Mouse (Mus musculus): Measurements from ENCODE around the gene Hsph1. TPM values are rescaled to one million over a fixed set of nuclear protein-coding genes. Genes with fewer than 3 reads are reported as not detected.

Gene Hsph1
- polyA plus RNA-seq, 1 experiment, result 163 TPM

DNA sequence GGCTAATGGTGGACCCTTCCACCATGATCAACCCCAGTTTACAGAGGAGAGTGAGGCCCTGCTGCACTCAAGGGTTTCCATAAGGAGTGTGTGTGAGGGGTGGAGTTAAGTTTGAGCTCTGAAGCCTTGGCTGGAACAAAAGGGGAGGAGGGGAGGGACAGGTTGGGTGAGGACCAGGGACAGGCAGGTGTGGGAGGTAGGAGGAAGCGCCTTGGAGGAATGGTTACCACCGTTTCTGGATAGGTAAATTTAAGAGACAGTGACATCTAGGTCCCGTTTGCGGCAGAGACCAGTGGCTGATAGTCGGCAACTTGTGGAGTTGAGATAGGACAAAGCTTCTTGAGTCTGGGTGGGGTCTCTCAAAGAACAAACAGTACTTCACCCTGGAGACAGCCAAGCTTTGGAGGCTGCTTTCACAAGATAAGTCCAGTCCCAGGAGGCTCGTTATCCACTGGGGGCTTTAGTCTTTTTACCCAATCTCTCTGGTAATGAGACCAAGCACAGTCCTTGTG lies 12.8 kb upstream of the Hsph1 start:
- Histone ChIP-seq H3K27ac (ENCODE audit: insufficient read depth, low read length) (peak overlapping the region; percentile 77), H3K36me3 (ENCODE audit: control insufficient read depth, insufficient read depth, low read length, poor library complexity, severe bottlenecking) (no peaks in the 10 kb centered on the region), H3K4me1 (ENCODE audit: control insufficient read depth, insufficient read depth, low read length) (peaks cover 7% of the 10 kb centered on the region), H3K27me3 (ENCODE audit: control insufficient read depth, insufficient read depth, low read length, poor library complexity, severe bottlenecking) (no peaks in the 10 kb centered on the region), H3K4me3 (ENCODE audit: low read depth, low read length) (peak overlapping the region; percentile 22; the same call in 1 of the 2 replicates), H3K9ac (ENCODE audit: low read depth, poor library complexity, severe bottlenecking) (0 out of 2 replicates have a peak overlapping the region, but pooled peaks have one; percentile 6), H3K9me3 (replicated peaks; ENCODE audit: control insufficient read depth, insufficient read depth, low read length, poor library complexity, severe bottlenecking) (peaks cover 8% of the 10 kb centered on the region)
- TF ChIP-seq CTCF (IDR thresholded peaks at IDR 0.05; ENCODE audit: low read depth, low read length), result no peak
- TF ChIP-seq EP300 (IDR thresholded peaks at IDR 0.05; ENCODE audit: insufficient read depth, low read depth, low read length), result peak; percentile 32; the same call in 1 of the 2 replicates

DNA sequence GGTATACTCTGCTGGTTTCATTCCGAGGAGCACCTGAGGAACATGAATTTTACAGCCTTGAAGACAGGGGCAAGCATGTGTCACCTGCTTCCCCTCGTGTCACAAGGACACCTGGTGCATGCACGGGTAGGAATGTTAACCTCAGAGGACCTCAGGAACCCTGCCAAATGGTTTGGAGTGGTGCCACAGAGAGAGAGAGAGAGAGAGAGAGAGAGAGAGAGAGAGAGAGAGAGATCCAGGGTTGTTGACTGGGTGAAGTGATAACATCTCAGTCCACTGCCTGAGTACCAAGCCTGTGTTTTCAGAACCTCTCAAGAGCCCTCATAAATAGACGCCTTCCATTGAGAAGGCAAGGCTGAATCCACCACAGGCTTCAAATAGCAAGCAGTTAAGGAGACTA lies 12.0 kb upstream of the Hsph1 start:
- no peaks in the 10 kb centered on the region for H3K27me3 ChIP-seq (ENCODE audit: control insufficient read depth, insufficient read depth, low read length, poor library complexity, severe bottlenecking)
- H3K9me3 ChIP-seq (replicated peaks; ENCODE audit: control insufficient read depth, insufficient read depth, low read length, poor library complexity, severe bottlenecking), result peaks cover 8% of the 10 kb centered on the region
- TF ChIP-seq POLR2A (IDR thresholded peaks at IDR 0.05; ENCODE audit: insufficient read depth, low read length) (no peak), CTCF (IDR thresholded peaks at IDR 0.05; ENCODE audit: low read depth, low read length) (no peak), EP300 (IDR thresholded peaks at IDR 0.05; ENCODE audit: insufficient read depth, low read depth, low read length) (no peak)
- no peaks in the 10 kb centered on the region for H3K36me3 ChIP-seq (ENCODE audit: control insufficient read depth, insufficient read depth, low read length, poor library complexity, severe bottlenecking)
- H3K27ac ChIP-seq (ENCODE audit: insufficient read depth, low read length), result peak overlapping the region; percentile 37; the same call in 1 of the 2 replicates
- H3K9ac ChIP-seq (ENCODE audit: low read depth, poor library complexity, severe bottlenecking), result no peak overlapping the region
- no peak overlapping the region for H3K4me3 ChIP-seq (ENCODE audit: low read depth, low read length)
- peaks cover 5% of the 10 kb centered on the region for H3K4me1 ChIP-seq (ENCODE audit: control insufficient read depth, insufficient read depth, low read length)

DNA sequence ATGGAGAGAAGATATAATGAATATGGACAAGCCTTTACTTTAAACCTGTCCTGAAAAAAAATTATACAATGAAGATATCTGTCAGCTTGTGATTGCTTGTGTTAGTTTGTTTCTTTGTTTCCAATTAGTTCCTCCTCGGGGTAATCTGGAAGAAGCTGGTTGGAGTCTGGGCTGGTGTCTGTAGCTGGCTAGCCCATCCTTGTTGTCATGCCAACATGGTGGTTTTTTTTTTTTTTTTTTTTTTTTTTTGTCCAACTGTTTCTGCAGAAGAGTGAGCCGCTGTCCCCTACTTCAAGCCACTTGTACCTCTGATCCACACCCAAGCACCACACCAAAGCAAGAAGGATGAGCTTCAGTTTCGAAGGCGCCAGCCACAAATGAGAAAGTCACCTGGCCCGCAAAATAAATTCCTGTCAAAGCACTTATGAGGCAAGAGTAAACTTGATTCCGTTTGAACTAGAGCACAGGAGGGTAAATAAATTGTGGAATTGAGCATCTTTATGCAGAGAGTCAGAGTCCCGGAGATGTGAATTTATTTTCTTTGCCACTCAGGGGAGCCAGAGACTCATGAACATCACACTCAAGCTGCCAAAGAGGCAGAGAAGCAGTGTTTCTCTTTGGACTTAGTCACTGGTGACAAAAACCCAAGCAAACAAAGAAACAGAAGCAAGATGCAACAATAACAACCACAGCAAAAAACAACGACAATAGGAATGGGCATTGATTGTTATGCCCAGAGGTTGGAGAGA lies 11.4 kb upstream of the Hsph1 start:
- Histone ChIP-seq H3K9ac (ENCODE audit: low read depth, poor library complexity, severe bottlenecking) (no peak overlapping the region), H3K9me3 (replicated peaks; ENCODE audit: control insufficient read depth, insufficient read depth, low read length, poor library complexity, severe bottlenecking) (peaks cover 4% of the 10 kb centered on the region), H3K36me3 (ENCODE audit: control insufficient read depth, insufficient read depth, low read length, poor library complexity, severe bottlenecking) (no peaks in the 10 kb centered on the region), H3K4me3 (ENCODE audit: low read depth, low read length) (no peak overlapping the region), H3K27me3 (ENCODE audit: control insufficient read depth, insufficient read depth, low read length, poor library complexity, severe bottlenecking) (no peaks in the 10 kb centered on the region), H3K27ac (ENCODE audit: insufficient read depth, low read length) (0 out of 2 replicates have a peak overlapping the region, but pooled peaks have one; percentile 37), H3K4me1 (ENCODE audit: control insufficient read depth, insufficient read depth, low read length) (peaks cover 5% of the 10 kb centered on the region)
- no peak for TF ChIP-seq POLR2A (IDR thresholded peaks at IDR 0.05; ENCODE audit: insufficient read depth, low read length)

DNA sequence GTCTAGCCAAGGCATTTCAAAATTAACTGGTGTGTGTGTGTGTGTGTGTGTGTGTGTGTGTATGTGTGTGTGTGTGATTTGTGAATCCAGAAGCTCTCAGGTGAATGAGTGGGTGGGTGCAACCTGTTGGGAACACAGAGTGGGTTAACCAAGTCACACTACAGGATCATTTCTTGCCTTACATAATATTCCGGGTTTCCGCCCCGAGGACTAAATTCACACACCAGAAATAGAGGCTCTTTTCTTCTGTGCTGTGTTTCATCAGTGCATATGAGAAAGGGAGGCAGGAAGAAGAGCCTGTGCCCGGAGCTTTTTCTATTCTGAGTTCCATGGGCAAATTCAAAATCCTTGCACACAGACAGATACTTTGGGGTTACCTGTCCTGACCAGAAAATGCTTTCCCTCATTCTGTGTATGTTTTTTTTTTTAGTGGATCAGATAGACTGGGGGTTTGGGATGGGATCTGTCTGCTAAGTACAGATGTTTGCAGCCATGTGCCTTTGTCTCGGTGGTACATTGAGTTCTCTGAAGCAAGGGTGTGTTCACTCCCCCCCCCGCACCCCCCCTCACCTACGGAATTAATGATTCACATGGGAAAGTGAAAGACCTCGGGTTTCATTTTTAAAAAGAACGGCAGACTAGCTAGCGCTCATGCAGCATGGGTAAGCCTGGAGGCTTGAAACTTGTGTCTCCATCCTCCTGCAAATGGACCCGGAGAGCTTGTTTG lies 6.8 kb upstream of the Hsph1 start:
- H3K27me3 ChIP-seq (ENCODE audit: control insufficient read depth, insufficient read depth, low read length, poor library complexity, severe bottlenecking), result no peaks in the 10 kb centered on the region
- H3K4me3 ChIP-seq (ENCODE audit: low read depth, low read length), result peak overlapping the region; percentile 68
- H3K9me3 ChIP-seq (replicated peaks; ENCODE audit: control insufficient read depth, insufficient read depth, low read length, poor library complexity, severe bottlenecking), result no peaks in the 10 kb centered on the region
- H3K4me1 ChIP-seq (ENCODE audit: control insufficient read depth, insufficient read depth, low read length), result peaks cover under 1% of the 10 kb centered on the region
- peak overlapping the region; percentile 40 for H3K9ac ChIP-seq (ENCODE audit: low read depth, poor library complexity, severe bottlenecking)
- H3K27ac ChIP-seq (ENCODE audit: insufficient read depth, low read length), result peak overlapping the region; percentile 42; the same call in 1 of the 2 replicates
- TF ChIP-seq POLR2A (IDR thresholded peaks at IDR 0.05; ENCODE audit: insufficient read depth, low read length) (no peak), CTCF (IDR thresholded peaks at IDR 0.05; ENCODE audit: low read depth, low read length) (no peak), EP300 (IDR thresholded peaks at IDR 0.05; ENCODE audit: insufficient read depth, low read depth, low read length) (no peak)
- H3K36me3 ChIP-seq (ENCODE audit: control insufficient read depth, insufficient read depth, low read length, poor library complexity, severe bottlenecking), result no peaks in the 10 kb centered on the region

DNA sequence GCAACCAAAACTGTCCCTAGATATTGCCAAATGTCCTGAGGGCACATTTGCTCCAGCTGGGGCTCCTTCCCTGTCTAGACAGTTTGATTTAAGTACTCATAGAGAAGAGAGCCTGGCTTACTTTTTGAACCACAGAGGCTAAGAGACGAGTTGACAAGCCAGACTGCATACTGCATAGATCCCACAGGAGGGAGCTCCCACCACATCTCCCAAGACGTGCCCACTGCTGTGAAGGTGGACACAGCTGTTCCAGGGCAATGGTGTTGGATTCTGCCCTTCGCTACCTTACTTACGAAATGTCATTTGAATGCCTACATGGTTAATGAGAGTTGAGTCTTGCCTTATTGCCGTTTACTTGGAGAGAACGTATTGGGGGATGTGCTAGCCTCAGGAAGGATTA lies 6.2 kb upstream of the Hsph1 start:
- Histone ChIP-seq H3K4me3 (ENCODE audit: low read depth, low read length) (peak overlapping the region; percentile 68), H3K4me1 (ENCODE audit: control insufficient read depth, insufficient read depth, low read length) (no peaks in the 10 kb centered on the region), H3K9me3 (replicated peaks; ENCODE audit: control insufficient read depth, insufficient read depth, low read length, poor library complexity, severe bottlenecking) (no peaks in the 10 kb centered on the region), H3K36me3 (ENCODE audit: control insufficient read depth, insufficient read depth, low read length, poor library complexity, severe bottlenecking) (no peaks in the 10 kb centered on the region), H3K9ac (ENCODE audit: low read depth, poor library complexity, severe bottlenecking) (peak overlapping the region; percentile 82), H3K27ac (ENCODE audit: insufficient read depth, low read length) (peak overlapping the region; percentile 64; the same call in 1 of the 2 replicates), H3K27me3 (ENCODE audit: control insufficient read depth, insufficient read depth, low read length, poor library complexity, severe bottlenecking) (no peaks in the 10 kb centered on the region)
- TF ChIP-seq CTCF (IDR thresholded peaks at IDR 0.05; ENCODE audit: low read depth, low read length) (peak; percentile 69), EP300 (IDR thresholded peaks at IDR 0.05; ENCODE audit: insufficient read depth, low read depth, low read length) (no peak)

All from ES-Bruce4 (cell line).